25 mouse cellular contexts compared by ENCODE assay signal in the genomic region with DNA sequence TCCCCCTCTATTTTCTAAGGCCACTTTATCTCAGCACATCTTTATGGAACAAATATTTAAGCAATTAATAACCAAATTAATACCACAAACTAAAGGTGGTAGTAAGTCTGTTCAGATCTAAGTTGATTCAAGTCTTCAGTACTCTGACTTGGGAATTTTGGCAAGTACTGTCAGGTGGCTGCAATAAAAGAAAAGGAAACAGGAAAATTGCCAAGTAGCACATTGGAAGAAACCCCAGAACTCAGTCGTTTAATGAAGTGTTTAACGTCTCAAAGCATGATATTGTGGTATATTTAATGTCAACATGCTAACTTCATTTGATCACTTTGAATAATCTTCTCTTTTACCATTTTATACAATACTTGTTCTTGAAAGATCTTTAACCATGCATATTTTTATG.
"Had no signal": no experiment of that assay in that cellular context is flagged by ENCODE, and none has a peak within 500 bp of the region (broad histone marks: within the 10 kb centered on the region; RNA-seq: fewer than 3 reads in every experiment).

No protein-coding gene starts in this region.

- H3K4me1 ChIP-seq: heart, embryonic 10.5 days; heart, embryonic 12.5 days; intestine, embryonic 15.5 days; kidney, embryonic 15.5 days; liver, embryonic 13.5 days; liver, embryonic 15.5 days had no signal

- H3K9me3 ChIP-seq: heart, embryonic 10.5 days; heart, embryonic 12.5 days; hindbrain, embryonic 13.5 days; hindbrain, embryonic 15.5 days; intestine, embryonic 15.5 days; kidney, embryonic 15.5 days; liver, embryonic 13.5 days; liver, embryonic 15.5 days had no signal

- DNase-seq: gastrocnemius, adult 2 months; gastrocnemius, postnatal 10 days; gastrocnemius, postnatal 25 days; heart, adult 18-20 months; heart, postnatal 10 days; heart, postnatal 4 days; kidney, adult 18-20 months; kidney, adult 9 months; kidney, postnatal 14 days; kidney, postnatal 36 days; liver; liver, embryonic 13.5 days had no signal

- H3K27ac ChIP-seq: gastrocnemius, adult 2 months; heart, embryonic 10.5 days; hindbrain, embryonic 13.5 days; hindbrain, embryonic 15.5 days; intestine, embryonic 15.5 days; kidney, embryonic 15.5 days; kidney, postnatal 0 days; layer of hippocampus, adult 2 months; left cerebral cortex, adult 2 months; liver, embryonic 13.5 days; liver, embryonic 15.5 days had no signal

- H3K36me3 ChIP-seq: heart, embryonic 10.5 days; heart, embryonic 12.5 days; hindbrain, embryonic 13.5 days; hindbrain, embryonic 15.5 days; intestine, embryonic 15.5 days; kidney, embryonic 15.5 days; liver, embryonic 13.5 days; liver, embryonic 15.5 days had no signal

- ATAC-seq: inflammation-experienced regulatory T-cells, adult 6 months; intestine, embryonic 15.5 days; intestine, postnatal 0 days had no signal

- H3K9ac ChIP-seq: heart, embryonic 12.5 days; hindbrain, embryonic 13.5 days; hindbrain, embryonic 15.5 days; intestine, embryonic 15.5 days; kidney, embryonic 15.5 days; liver, embryonic 13.5 days; liver, embryonic 15.5 days had no signal

- H3K27me3 ChIP-seq: heart, embryonic 12.5 days; hindbrain, embryonic 13.5 days; hindbrain, embryonic 15.5 days; intestine, embryonic 15.5 days; kidney, embryonic 15.5 days; liver, embryonic 13.5 days; liver, embryonic 15.5 days had no signal

- H3K4me3 ChIP-seq: gastrocnemius, adult 2 months; heart, embryonic 10.5 days; heart, embryonic 12.5 days; hindbrain, embryonic 13.5 days; hindbrain, embryonic 15.5 days; intestine, embryonic 15.5 days; kidney, embryonic 15.5 days; layer of hippocampus, adult 2 months; left cerebral cortex, adult 2 months; liver, embryonic 13.5 days; liver, embryonic 15.5 days had no signal

- H3K4me2 ChIP-seq: heart, embryonic 12.5 days; hindbrain, embryonic 13.5 days; hindbrain, embryonic 15.5 days; intestine, embryonic 15.5 days; kidney, embryonic 15.5 days; liver, embryonic 11.5 days; liver, embryonic 13.5 days; liver, embryonic 15.5 days had no signal
